Mouse (Mus musculus) kidney, postnatal 4 days (tissue): ENCODE results near the gene Cox6a2.
"Not testable (repeated sequence)": the region's sequence is repeated elsewhere in the genome, so short reads cannot be mapped to it uniquely, and the experiment has no call there.

Experiments
- DNase-seq, 2 experiments: peaks; one replicate each; pipeline ENCODE4 v3.0.0; 2021; ENCODE audit warnings: mixed read lengths in 2 of 2

The Cox6a2 gene

GRCm38 (mm10) chr7:128234796-128235195 lies 28.6 kb upstream of the Cox6a2 start:
- no peak for DNase-seq

DNA sequence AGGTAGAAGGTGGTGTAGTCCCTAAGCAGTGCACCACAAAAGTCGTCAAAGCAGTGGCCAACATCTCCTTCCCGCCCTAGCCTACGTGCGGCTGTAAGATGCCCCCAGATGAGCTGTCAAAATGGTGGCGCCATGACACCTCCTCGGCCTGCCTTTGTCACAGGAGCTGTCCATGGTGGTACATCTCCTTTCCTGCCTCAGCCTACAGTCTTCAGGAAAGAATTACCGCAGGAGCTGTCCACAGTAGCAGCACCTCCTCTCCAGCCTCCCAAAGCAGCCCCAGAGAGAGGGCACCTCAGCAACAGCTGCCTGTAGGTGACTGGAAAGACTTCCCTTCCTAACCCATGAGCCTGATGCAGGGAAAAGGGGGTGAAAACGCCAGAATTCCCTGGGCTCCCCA lies 25.6 kb upstream of the Cox6a2 start:
- no peak for DNase-seq

GRCm38 (mm10) chr7:128220936-128221335 lies 14.7 kb upstream of the Cox6a2 start:
- DNase-seq, result no peak

- DNase-seq, result no peak
Observed at GRCm38 (mm10) chr7:128219952-128220351, 13.8 kb upstream of the Cox6a2 start.

DNA sequence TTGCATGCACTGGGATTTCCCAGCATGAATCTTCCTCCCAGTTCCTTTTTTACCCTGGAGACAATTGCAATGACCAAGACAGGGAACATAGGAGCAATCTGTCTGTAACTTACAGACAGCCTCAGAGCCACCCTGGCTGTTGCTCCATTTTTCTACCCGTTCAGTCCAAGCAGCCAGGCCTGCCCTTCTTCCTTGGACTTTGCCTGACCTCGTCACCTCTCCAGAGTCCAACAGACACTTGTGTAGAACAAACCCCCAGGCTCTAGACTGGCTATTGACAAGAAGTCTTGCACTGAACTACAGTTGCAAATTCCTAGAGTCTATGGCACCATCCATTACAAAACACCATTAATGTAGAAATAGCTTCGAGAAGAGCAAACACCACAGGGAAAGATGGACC lies 3.6 kb upstream of the Cox6a2 start:
- no peak for DNase-seq

- DNase-seq, result peak; percentile 63 to 71
Observed at GRCm38 (mm10) chr7:128208187-128208586, 2.0 kb upstream of the Cox6a2 start.

DNA sequence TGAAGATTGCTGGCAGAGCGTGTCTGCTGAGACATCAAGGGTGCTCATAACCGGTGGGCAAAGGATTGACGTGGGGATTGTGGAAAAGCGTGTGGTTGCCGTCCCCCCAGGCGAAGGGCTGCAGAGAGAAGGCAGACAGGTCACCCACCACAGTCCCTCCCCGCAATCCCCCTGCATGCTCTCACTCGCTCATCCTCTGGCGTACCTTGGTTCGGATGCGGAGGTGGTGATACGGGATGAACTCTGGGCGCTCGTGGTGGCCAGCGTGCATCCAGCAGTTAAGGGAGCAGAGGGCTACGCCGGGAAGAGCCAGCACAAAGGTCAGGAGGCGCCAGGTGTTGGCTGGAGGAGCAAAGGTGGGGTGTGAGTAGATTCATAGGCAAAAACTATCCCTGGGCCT lies 492 bp downstream of the Cox6a2 start:
- DNase-seq, result no peak

DNA sequence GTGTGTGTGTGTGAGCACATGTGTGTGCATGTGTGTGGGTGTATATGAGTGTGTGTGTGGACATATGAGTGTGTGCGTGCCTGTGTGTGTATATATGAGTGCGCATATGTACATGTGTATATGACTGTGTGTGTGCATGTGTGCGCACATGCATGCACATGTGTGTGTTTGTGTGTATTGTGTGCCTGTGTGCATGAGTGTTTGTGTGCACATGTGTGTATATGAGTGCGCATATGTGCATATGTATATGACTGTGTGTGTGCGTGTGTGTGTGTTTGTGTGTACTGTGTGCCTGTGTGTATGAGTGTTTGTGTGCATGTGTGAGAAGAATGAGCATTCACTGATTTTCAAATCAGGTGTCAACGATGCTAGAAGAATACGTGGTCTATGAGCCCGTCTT lies 2.0 kb downstream of the Cox6a2 start:
- DNase-seq, result no peak

- no peak for DNase-seq
Observed at GRCm38 (mm10) chr7:128203071-128203470, 3.1 kb downstream of the Cox6a2 start.

DNA sequence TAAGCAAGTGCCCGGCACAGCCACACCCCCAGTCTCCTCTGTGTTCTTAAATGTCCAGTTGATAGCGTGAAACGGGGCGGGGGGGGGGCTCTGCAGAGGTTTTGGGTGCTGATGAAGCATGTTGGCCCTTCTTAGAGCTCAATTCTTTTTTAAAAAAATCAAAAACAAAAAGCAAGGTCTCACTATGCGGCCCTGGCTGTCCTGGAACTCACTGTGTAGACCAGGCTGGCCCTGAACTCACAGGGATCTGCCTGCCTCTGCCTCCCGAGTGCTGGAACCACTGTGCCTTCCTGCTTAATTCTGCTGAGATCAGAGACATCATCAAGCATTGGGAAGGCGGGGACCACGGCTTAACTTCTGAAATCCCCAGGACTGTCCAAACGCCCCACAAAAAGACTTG lies 4.6 kb downstream of the Cox6a2 start:
- DNase-seq, result no peak

DNA sequence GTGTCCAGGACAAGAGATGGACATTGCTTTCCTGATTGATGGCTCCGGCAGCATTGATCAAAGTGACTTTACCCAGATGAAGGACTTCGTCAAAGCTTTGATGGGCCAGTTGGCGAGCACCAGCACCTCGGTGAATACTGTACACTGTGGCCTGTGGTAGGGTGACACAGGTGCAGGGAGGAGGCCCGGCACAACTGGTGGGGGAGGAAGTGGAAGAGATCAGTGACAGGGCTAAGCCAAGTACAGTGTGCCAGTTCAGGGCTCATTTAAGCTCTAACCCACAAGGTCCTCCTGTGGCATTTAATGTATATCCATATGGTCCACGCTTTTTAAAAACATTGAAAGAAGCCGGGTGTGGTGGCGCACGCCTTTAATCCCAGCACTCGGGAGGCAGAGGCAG lies 24.5 kb downstream of the Cox6a2 start:
- no peak for DNase-seq

DNA sequence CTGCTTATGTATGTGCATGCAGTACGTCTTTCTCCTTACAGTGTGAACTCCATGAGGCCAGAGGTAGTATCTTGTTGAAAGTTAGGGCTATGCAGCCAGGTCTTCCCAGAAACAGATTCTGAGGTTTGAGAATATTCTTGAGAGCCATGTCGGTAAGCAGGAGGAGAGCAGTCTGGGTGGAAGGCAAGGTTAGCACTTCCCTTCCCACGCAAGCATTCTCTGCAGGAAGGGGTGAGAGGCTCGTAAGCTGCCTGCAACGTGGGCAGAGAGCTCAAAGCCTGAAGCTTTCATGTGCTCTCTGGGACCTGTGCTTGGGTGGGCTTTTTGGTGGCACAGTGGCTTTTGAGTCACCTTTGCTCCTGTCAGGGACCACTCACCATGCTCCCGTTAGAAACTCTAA lies 25.6 kb downstream of the Cox6a2 start:
- DNase-seq, result no peak

DNA sequence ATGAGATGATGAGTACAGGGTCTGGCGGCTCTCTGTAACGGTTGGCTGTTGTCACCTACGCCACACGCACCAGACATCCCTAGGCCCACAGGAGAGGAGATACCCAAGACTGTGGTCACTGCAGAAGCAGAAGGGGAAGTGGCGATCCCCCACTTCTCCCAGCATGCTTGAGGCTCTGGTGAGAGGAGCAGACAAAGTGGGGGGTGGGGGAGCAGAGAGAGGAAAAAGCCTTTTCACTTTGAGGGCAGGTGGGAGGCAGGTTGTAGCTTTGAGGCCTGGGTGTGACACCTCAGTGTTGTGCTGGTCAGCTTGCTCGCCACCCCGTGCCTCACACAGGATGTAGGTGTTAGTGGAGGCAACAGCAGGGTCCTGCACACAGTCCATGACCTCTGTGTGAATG lies 26.1 kb downstream of the Cox6a2 start:
- DNase-seq, result no peak

GRCm38 (mm10) chr7:128178385-128178784 lies 27.8 kb downstream of the Cox6a2 start:
- DNase-seq, result no peak

DNA sequence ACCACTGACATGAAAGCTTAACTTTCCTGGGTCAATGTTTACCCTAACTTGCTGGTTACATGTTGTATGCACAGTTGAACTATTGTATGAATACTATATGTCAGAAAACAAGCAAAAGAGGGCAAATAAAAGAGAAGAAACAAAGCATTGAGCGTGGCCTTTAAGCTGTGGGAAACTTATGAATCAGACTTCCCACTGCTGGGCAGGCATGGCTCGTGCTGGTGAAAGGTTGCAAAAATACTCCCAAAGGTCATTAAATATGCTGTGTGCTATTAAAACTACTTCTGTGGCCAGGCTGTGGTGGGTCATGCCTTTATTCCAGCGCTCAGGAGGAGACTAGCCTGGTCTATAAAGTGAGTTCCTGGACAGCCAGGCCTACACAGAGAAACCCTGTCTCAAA lies 36.2 kb downstream of the Cox6a2 start:
- DNase-seq, result no peak

- no peak for DNase-seq
Observed at GRCm38 (mm10) chr7:128166391-128166790, 39.8 kb downstream of the Cox6a2 start.

DNA sequence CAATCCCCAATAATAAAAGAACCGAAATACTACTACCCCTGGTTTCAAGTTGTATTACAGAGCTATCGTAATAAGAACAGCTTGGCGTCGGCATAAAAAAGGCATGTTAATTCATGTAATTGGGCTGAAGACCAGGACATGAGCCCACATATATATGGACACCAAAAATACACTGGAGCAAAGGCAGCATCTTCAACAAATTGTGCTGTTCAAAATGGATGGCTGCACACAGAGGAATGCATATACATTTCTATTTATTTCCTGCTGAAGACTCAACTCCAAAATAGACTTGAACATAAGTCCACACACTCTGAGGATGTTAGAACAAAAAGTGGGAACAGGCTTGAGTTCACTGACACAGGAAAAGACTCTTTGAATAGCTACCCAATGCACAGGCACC lies 42.2 kb downstream of the Cox6a2 start:
- DNase-seq, result no peak

DNA sequence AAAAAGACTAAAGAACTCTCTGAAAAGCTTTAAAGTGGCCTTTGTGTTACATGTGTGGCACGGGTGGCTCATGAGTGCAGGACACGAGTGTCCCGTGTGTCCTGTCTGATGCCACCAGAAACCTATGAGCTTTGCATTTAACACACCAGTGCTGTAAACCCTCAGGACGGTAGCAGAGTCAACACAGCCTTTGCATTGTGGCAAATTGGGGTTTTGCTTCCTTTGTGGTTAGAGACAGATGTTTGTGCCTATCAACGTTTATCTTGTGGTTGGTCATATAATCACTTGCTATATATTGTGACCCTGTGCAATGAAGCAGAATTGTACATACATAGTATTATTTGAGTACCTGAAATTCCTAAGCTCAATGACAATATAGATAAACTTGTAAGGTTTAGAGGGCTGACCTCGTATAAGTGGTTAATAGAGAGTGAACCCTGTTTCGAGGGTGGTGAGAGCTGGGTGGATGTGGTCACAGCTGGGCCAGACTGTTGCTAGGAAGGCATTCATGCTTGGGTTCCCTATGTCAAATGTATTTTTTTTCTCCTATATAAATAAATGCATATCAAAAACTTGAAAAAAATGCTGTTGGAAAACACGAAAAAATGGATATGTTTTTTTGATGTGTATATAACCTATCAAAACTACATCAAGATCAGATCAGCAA lies 47.4 kb downstream of the Cox6a2 start:
- not testable (repeated sequence) for DNase-seq
